12 mouse cellular contexts compared by ENCODE assay signal in the genomic region with DNA sequence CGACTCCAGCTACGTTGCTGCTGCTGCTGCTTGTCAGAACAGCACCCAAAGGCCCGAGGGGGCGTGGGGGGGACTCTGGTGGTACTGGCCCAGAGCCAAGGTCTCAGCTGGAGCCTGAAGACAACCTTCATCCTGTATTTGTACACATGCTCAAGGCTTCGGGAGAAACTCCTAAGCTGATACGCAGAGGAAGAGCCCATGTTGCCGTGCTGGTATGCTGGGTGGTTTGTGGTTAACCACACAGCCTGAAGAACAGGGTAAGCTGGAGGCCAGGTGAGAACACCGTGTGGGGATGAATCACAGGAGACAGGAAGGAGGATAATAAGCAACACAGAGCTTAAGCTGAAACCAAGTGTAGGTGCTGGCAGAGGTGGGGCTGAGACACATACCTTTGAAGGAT.
A peak's percentile ranks its signal among the peaks of the same experiment; 100 is the strongest.
DNase-seq lines count a peak whose midpoint lies in the region; ATAC-seq and TF ChIP-seq lines count a peak whose summit lies in the region.
"Had no signal": no experiment of that assay in that cellular context is flagged by ENCODE, and none has a peak within 500 bp of the region (broad histone marks: within the 10 kb centered on the region; RNA-seq: fewer than 3 reads in every experiment).

No protein-coding gene starts in this region.

- H3K4me1 ChIP-seq in CH12.LX (ENCODE audit: control insufficient read depth in 1 of 2, insufficient read depth in 2 of 2): peaks cover 23 to 34% of the 10 kb centered on the region in 2 experiments

- H3K27me3 ChIP-seq in CH12.LX (replicated peaks): peaks cover 6% of the 10 kb centered on the region

- TF ChIP-seq RAD21 in CH12.LX (IDR thresholded peaks at IDR 0.05; ENCODE audit: low read depth, low read length): no peak; the same call in 1 of the 2 replicates

- peak; percentile 72 for TF ChIP-seq EP300 in CH12.LX (IDR thresholded peaks at IDR 0.05; ENCODE audit: low read length)

- dilution Hi-C loops in CH12.LX (cut with MboI; ENCODE audit: extremely low pct_ligation_motif_present, extremely low pct_unique_long_range_greater_than_20kb, low sequenced_read_pairs): no loop called here

- no peaks in the 10 kb centered on the region for H3K9me3 ChIP-seq in CH12.LX (replicated peaks; ENCODE audit: low read length)

- no peak for TF ChIP-seq CTCF in CH12.LX (conservative IDR thresholded peaks at IDR 0.05 in 1 of 2, IDR thresholded peaks at IDR 0.05 in 1 of 2; ENCODE audit: low read depth in 2 of 2, low read length in 2 of 2)

- H3K79me2 ChIP-seq in CH12.LX (replicated peaks; ENCODE audit: control insufficient read depth, extremely low read depth, insufficient read depth, poor library complexity, severe bottlenecking): no peaks in the 10 kb centered on the region

- ATAC-seq in megakaryocyte, adult 5-6 weeks (ENCODE audit: poor library complexity, severe bottlenecking): peak; percentile 51
- ATAC-seq: intestine, embryonic 16.5 days had no signal

- peak; percentile 32 for DNase-seq in ovary, adult 18-20 months (ENCODE audit: low spot score)
- DNase-seq in ovary, postnatal 10 days (ENCODE audit: low spot score): no peak
- peak; percentile 42 for DNase-seq in CH12.LX (ENCODE audit: extremely low read depth)
- peak; percentile 89 for DNase-seq in thymus, postnatal 25 days
- DNase-seq in adrenal gland, adult (ENCODE audit: inconsistent age in 2 of 2, low spot score in 1 of 2): no peak
- no peak for DNase-seq in testis, postnatal 14 days (ENCODE audit: low spot score)
- no peak for DNase-seq in layer of hippocampus, adult 9-10 months (ENCODE audit: low spot score)
- DNase-seq: cerebellum, adult 9-11 months; right cerebral cortex, postnatal 14 days had no signal

- H3K4me3 ChIP-seq in CH12.LX (replicated peaks in 1 of 3; ENCODE audit: low read depth in 2 of 3, low read length in 2 of 3, poor library complexity in 1 of 3): no peak overlapping the region
- H3K4me3 ChIP-seq: erythroblast, embryonic 14.5 days had no signal

- H3K27ac ChIP-seq in CH12.LX (ENCODE audit: insufficient read depth, low read depth): no peak overlapping the region

- TF ChIP-seq POLR2A in CH12.LX (IDR thresholded peaks at IDR 0.05; ENCODE audit: low read depth, low read length): no peak

- H3K9ac ChIP-seq in CH12.LX (ENCODE audit: insufficient read depth, low read depth): no peak overlapping the region

- H3K36me3 ChIP-seq in CH12.LX (replicated peaks in 1 of 2; ENCODE audit: control insufficient read depth in 1 of 2, insufficient read depth in 1 of 2, low read length in 1 of 2): no peaks in the 10 kb centered on the region

- in situ Hi-C loops in CH12.LX (cut with MboI; ENCODE audit: low pct_ligation_motif_present, low pct_unique_long_range_greater_than_20kb, low sequenced_read_pairs): no loop called here

- H3K4me2 ChIP-seq in CH12.LX (ENCODE audit: insufficient read depth, low read depth, poor library complexity, severe bottlenecking): 0 out of 2 replicates have a peak overlapping the region, but pooled peaks have one; percentile 11

TF ChIP-seq in CH12.LX, 34 proteins besides CTCF, POLR2A, EP300 and RAD21:
- TF ChIP-seq JUN (IDR thresholded peaks at IDR 0.05; ENCODE audit: insufficient read depth, low read depth, low read length) (no peak), KAT2A (IDR thresholded peaks at IDR 0.05; ENCODE audit: insufficient replicate concordance, low read length) (no peak), CHD2 (IDR thresholded peaks at IDR 0.05; ENCODE audit: low read length) (peak; percentile 29; the same call in 1 of the 2 replicates), TBP (conservative IDR thresholded peaks at IDR 0.05; ENCODE audit: low read depth, low read length) (no peak), NRF1 (IDR thresholded peaks at IDR 0.05; ENCODE audit: low read depth, low read length) (no peak), RCOR1 (conservative IDR thresholded peaks at IDR 0.05; ENCODE audit: low read depth, low read length) (0 out of 2 replicates have a peak, but pooled peaks have one; percentile 25), PAX5 (IDR thresholded peaks at IDR 0.05; ENCODE audit: low read length) (no peak), USF2 (conservative IDR thresholded peaks at IDR 0.05; ENCODE audit: low read depth, low read length) (no peak), E2F4 (IDR thresholded peaks at IDR 0.05; ENCODE audit: insufficient replicate concordance, low read depth, low read length) (no peak), ELF1 (IDR thresholded peaks at IDR 0.05; ENCODE audit: low read depth, low read length) (no peak), MYC (IDR thresholded peaks at IDR 0.05; ENCODE audit: low read depth, low read length) (peak; percentile 63; the same call in 1 of the 2 replicates), BHLHE40 (IDR thresholded peaks at IDR 0.05; ENCODE audit: low read depth, low read length) (peak; percentile 66), SIN3A (IDR thresholded peaks at IDR 0.05; ENCODE audit: low read length) (0 out of 2 replicates have a peak, but pooled peaks have one; percentile 32), GABPA (IDR thresholded peaks at IDR 0.05; ENCODE audit: insufficient replicate concordance, low read depth, low read length) (no peak), NELFE (IDR thresholded peaks at IDR 0.05; ENCODE audit: low read depth, low read length) (no peak), ZMIZ1 (IDR thresholded peaks at IDR 0.05; ENCODE audit: low read depth, low read length) (no peak), MAX (IDR thresholded peaks at IDR 0.05; ENCODE audit: low read length) (peak; percentile 38; the same call in 1 of the 2 replicates), SMC3 (IDR thresholded peaks at IDR 0.05; ENCODE audit: low read depth, low read length) (0 out of 2 replicates have a peak, but pooled peaks have one; percentile 7), ZNF384 (IDR thresholded peaks at IDR 0.05; ENCODE audit: low read depth, low read length) (peak; percentile 39), UBTF (IDR thresholded peaks at IDR 0.05; ENCODE audit: low read depth, low read length) (no peak), ETS1 (conservative IDR thresholded peaks at IDR 0.05; ENCODE audit: low read depth, low read length) (peak; percentile 65), MAFK (IDR thresholded peaks at IDR 0.05; ENCODE audit: insufficient replicate concordance, low read length) (peak; percentile 65; the same call in 1 of the 2 replicates), MEF2A (IDR thresholded peaks at IDR 0.05; ENCODE audit: borderline replicate concordance, low read depth, low read length) (peak; percentile 41; the same call in 1 of the 2 replicates), ZKSCAN1 (IDR thresholded peaks at IDR 0.05; ENCODE audit: borderline replicate concordance, low read depth, low read length) (no peak), POLR2AphosphoS2 (IDR thresholded peaks at IDR 0.05; ENCODE audit: low read depth, low read length) (no peak), TCF12 (IDR thresholded peaks at IDR 0.05; ENCODE audit: low read depth, low read length) (peak; percentile 67; the same call in 1 of the 2 replicates), IRF4 (IDR thresholded peaks at IDR 0.05; ENCODE audit: low read depth, low read length) (peak; percentile 43; the same call in 1 of the 2 replicates), ZC3H11A (IDR thresholded peaks at IDR 0.05; ENCODE audit: low read depth, low read length) (no peak), CHD1 (IDR thresholded peaks at IDR 0.05; ENCODE audit: low read depth, low read length) (no peak), MXI1 (IDR thresholded peaks at IDR 0.05; ENCODE audit: low read depth, low read length) (0 out of 2 replicates have a peak, but pooled peaks have one; percentile 40), USF1 (IDR thresholded peaks at IDR 0.05; ENCODE audit: low read depth, low read length) (no peak), JUND (conservative IDR thresholded peaks at IDR 0.05; ENCODE audit: low read depth, low read length) (no peak), MAZ (IDR thresholded peaks at IDR 0.05; ENCODE audit: low read depth, low read length) (no peak), HCFC1 (IDR thresholded peaks at IDR 0.05; ENCODE audit: low read depth, low read length) (0 out of 2 replicates have a peak, but pooled peaks have one; percentile 15)
TF ChIP-seq in CH12.LX: peak in this region for 15.

Comparison
In these comparisons a context has a peak if more than half of its experiments do, and no peak if none do; other contexts are left out.
1. DNase-seq: peak in ovary, adult 18-20 months (single experiment), CH12.LX (single experiment) and thymus, postnatal 25 days (single experiment); none in ovary, postnatal 10 days (single experiment), adrenal gland, adult (0 of 2), testis, postnatal 14 days (single experiment) and layer of hippocampus, adult 9-10 months (single experiment).